Mouse (Mus musculus) liver, embryonic 14.5 days (tissue): ENCODE data around the gene Bmp7. TPM values are rescaled to one million over a fixed set of nuclear protein-coding genes. Genes with fewer than 3 reads are reported as not detected.
A peak's percentile ranks its signal among the peaks of the same experiment; 100 is the strongest.

Experiments
- ATAC-seq: fragments of 200-750 bp; cut with Nextera tagmentation; 2 replicates; pipeline ENCODE4 v1.8.0; 2017; ENCODE audit warnings: moderate number of reproducible peaks, mild to moderate bottlenecking, moderate library complexity; ENCODE audit not compliant: insufficient read depth
- DNase-seq, 3 experiments: peaks; one replicate each; pipeline ENCODE4 v3.0.0-alpha.2; 2012 to 2013; ENCODE audit warnings: low read depth in 3 of 3, low spot score in 3 of 3
- H3K27ac ChIP-seq: fragments of 300-500 bp; sonication (generic); 2 replicates; pipeline ENCODE4 v1.5.1; 2014; ENCODE audit warnings: moderate library complexity, mild to moderate bottlenecking, control low read depth, inconsistent platforms
- H3K27me3 ChIP-seq: fragments of 300-500 bp; sonication (generic); 2 replicates; pipeline ENCODE4 v1.6.1; 2014; ENCODE audit warnings: mild to moderate bottlenecking, low read length, moderate library complexity; ENCODE audit not compliant: control insufficient read depth, insufficient read depth
- H3K36me3 ChIP-seq: fragments of 300-500 bp; sonication (generic); replicated peaks from 2 replicates; pipeline ENCODE4 v1.6.1; 2014; ENCODE audit warnings: low read depth; ENCODE audit not compliant: control insufficient read depth, insufficient read depth
- H3K4me1 ChIP-seq, 2 experiments: fragments of 200-500 bp in 1 of 2; fragments of 300-500 bp in 1 of 2; sonication (generic) in 1 of 2; replicated peaks; 2 replicates each; pipeline ENCODE4 v1.6.1; 2012 to 2014; ENCODE audit warnings: antibody characterized with exemption in 1 of 2, inconsistent platforms in 1 of 2, low read length in 1 of 2; ENCODE audit not compliant: control insufficient read depth in 2 of 2, insufficient read depth in 2 of 2
- H3K4me2 ChIP-seq: fragments of 300-500 bp; sonication (generic); 2 replicates; pipeline ENCODE4 v1.6.1; 2014; ENCODE audit warnings: low read depth, mild to moderate bottlenecking, control low read depth, moderate library complexity
- H3K4me3 ChIP-seq, 2 experiments: fragments of 200-500 bp in 1 of 2; fragments of 300-500 bp in 1 of 2; sonication (generic) in 1 of 2; 2 replicates each; pipeline ENCODE4 v1.5.1; 2012 to 2014; ENCODE audit warnings: low read depth in 2 of 2, low read length in 2 of 2, mild to moderate bottlenecking in 2 of 2, control low read depth in 1 of 2, inconsistent platforms in 1 of 2, moderate library complexity in 1 of 2; ENCODE audit not compliant: insufficient read depth in 1 of 2
- H3K9ac ChIP-seq: fragments of 300-500 bp; sonication (generic); replicated peaks from 2 replicates; pipeline ENCODE4 v1.6.1; 2014; ENCODE audit warnings: mild to moderate bottlenecking, control low read depth, moderate library complexity
- H3K9me3 ChIP-seq: fragments of 300-500 bp; sonication (generic); 2 replicates; pipeline ENCODE4 v1.6.1; 2016; ENCODE audit warnings: low read length, mixed read lengths; ENCODE audit not compliant: control insufficient read depth
- CTCF ChIP-seq: IDR thresholded peaks from 2 replicates; pipeline ENCODE4 v1.5.1; 2016; ENCODE audit warnings: antibody characterized with exemption, low read depth, control low read depth
- EP300 ChIP-seq: IDR thresholded peaks from 2 replicates; pipeline ENCODE4 v1.6.1; 2016; ENCODE audit warnings: antibody characterized with exemption, low read depth
- WGBS: fragments of 180-500 bp; shearing (Covaris S2); extraction: QIAGEN DNeasy Blood & Tissue Kit; methylation state at CpG from one replicate; pipeline ENCODE4 v1.1.7; 2014; ENCODE audit not compliant: insufficient replicate concordance; 5-methylcytosine and 5-hydroxymethylcytosine counted together
- polyA plus RNA-seq, 2 experiments: library from polyadenylated mRNA; depleted of rRNA in 1 of 2; stranded (reverse) in 1 of 2; unstranded in 1 of 2; fragments of >200 nt; fragmentation: Nextera tagmentation in 1 of 2; extraction: Ambion mirVana in 1 of 2; gene quantifications; 2 replicates each; pipeline versions ENCODE4 v1.2.1 to v1.2.3; 2012 to 2014

Bmp7 gene
- polyA plus RNA-seq, 2 experiments = 1.7 to 1.8 TPM

DNA sequence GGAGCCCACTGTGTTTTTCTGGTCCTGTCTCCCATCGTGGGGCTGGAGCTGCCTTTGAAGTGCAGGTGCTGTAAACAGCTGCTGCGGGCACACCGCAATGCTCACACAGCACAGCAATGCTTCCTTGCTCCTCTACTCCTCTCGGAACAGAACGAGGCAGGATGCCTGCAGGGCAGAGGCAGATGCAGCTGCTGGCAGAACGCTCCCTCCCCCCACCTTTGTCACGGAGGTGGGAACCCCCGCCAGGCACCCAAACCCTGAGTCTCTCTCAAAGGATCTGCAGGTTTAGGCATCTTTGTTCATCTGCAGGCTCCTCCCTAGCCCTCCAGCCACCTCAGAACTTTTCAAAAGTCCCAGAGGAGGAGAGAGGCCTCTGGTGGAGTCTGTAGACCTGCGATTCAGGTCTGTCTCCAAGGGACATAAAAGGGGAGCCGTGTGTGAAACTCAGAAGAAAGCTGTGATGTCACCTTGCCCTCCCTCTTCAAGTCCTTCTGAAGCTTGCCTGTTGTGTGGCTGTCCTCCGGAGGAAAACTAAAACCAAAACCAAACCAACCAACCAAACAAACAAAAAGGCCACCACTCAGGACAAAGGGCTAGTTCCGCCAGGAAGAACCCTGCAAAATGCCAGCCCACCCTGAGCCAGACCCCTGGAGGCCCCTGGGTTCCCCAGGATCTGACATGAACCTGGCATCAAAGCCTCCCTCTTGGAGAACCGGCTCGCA lies 37.4 kb upstream of the Bmp7 start, which contains the start of gene Spo11:
TSS of gene Spo11 (plus strand) at position 292 of the 722 bp plus-strand sequence.
- TF ChIP-seq EP300 (no peak), CTCF (no peak)
- Histone ChIP-seq H3K4me3 (no peak within 1 kb of the TSS), H3K27me3 (no peaks in the 10 kb centered on the region), H3K27ac (no peak within 1 kb of the TSS), H3K36me3 (no peaks in the 10 kb centered on the region), H3K9me3 (no peaks in the 10 kb centered on the region), H3K4me2 (peak within 1 kb of the TSS; percentile 23; the same call in 1 of the 2 replicates), H3K9ac (no peak within 1 kb of the TSS), H3K4me1 (0 out of 4 replicates have a peak, but pooled peaks cover 0 to 2% of the 10 kb centered on the region in 2 experiments)
- no peak for DNase-seq
- ATAC-seq = no peak
- WGBS = 10% methylated on average over 14 of the region's 14 CpGs

DNA sequence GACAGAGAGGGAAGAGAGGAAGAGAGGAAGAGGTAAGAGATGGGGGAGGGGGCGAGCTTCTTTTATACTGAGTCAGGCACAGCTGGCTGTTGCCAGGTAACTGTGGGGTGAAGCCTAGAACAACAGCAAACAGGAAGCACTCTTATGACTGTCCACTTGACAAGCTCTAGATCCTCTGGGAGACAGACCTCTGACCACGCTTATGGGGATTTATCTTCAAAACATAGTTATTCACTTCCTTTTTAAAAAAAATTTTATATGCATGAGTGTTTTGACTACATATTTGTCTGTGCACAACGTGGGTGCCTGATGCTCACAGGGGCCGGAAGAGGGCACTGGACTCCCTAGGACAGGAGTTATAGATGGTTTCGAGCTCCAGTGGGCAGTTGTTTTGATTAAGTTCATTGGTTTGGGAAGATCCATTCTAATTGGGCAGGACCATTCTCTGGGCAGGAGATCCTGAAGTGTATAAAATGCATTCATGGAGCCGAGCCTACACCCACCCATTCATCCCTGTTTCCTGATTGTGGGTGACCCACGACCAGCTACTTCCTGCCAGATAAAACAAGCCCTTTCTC lies 36.6 kb upstream of the Bmp7 start:
- Histone ChIP-seq H3K4me3 (no peak overlapping the region), H3K27ac (no peak overlapping the region), H3K4me1 (0 out of 4 replicates have a peak, but pooled peaks cover 0 to 2% of the 10 kb centered on the region in 2 experiments), H3K36me3 (no peaks in the 10 kb centered on the region), H3K27me3 (no peaks in the 10 kb centered on the region), H3K4me2 (peak overlapping the region; percentile 23; the same call in 1 of the 2 replicates), H3K9ac (no peak overlapping the region), H3K9me3 (no peaks in the 10 kb centered on the region)
- ATAC-seq (no peak), DNase-seq (no peak)
- 12% methylated on average over 7 of the region's 7 CpGs for WGBS
- TF ChIP-seq CTCF (no peak), EP300 (no peak)

DNA sequence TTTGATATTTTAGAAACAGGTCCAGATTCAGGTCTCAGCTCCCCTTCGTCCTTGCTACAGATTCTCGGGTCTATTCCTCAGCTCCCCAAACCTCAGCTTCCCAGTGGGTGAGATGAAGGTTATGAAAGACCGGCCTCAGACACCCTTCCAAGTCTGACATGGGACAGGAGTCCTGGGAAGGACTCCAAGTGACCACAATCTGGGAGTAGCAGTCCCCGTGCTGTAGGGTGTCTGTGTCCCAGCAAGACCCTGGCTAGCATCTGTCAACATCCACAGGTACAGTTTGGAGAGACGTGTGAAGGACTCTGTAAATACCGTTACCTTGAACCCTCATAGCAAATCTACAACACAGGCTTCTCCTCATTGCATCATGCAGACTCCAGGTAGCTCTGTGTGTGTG lies 35.0 kb upstream of the Bmp7 start:
- Histone ChIP-seq H3K36me3 (no peaks in the 10 kb centered on the region), H3K27me3 (no peaks in the 10 kb centered on the region), H3K9me3 (no peaks in the 10 kb centered on the region), H3K27ac (no peak overlapping the region), H3K4me1 (0 out of 4 replicates have a peak, but pooled peaks cover 0 to 2% of the 10 kb centered on the region in 2 experiments), H3K4me3 (no peak overlapping the region), H3K9ac (no peak overlapping the region), H3K4me2 (no peak overlapping the region)
- WGBS = 63% methylated on average over 6 of the region's 6 CpGs
- DNase-seq (no peak), ATAC-seq (no peak)
- TF ChIP-seq CTCF (no peak), EP300 (no peak)

DNA sequence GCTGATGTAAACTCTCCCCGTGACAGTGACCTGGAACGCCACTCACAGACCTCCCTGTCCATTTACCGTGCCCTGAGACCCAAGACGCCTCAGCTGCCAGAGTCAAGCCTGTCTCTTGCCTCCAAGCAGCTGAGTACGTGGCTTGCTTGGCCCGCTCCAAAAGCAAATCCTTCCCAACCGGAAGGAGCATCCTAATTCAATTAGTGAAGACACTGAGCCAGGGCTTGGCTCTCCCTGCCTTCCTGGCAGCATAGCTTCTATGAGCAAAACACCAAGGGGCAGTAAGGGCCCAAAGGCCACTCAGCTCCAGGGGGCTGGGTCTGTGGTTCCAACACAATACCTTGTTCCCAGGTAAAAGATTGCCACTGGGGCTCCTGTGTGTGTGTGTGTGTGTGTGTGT lies 34.6 kb upstream of the Bmp7 start:
- 59% methylated on average over 7 of the region's 7 CpGs for WGBS

DNA sequence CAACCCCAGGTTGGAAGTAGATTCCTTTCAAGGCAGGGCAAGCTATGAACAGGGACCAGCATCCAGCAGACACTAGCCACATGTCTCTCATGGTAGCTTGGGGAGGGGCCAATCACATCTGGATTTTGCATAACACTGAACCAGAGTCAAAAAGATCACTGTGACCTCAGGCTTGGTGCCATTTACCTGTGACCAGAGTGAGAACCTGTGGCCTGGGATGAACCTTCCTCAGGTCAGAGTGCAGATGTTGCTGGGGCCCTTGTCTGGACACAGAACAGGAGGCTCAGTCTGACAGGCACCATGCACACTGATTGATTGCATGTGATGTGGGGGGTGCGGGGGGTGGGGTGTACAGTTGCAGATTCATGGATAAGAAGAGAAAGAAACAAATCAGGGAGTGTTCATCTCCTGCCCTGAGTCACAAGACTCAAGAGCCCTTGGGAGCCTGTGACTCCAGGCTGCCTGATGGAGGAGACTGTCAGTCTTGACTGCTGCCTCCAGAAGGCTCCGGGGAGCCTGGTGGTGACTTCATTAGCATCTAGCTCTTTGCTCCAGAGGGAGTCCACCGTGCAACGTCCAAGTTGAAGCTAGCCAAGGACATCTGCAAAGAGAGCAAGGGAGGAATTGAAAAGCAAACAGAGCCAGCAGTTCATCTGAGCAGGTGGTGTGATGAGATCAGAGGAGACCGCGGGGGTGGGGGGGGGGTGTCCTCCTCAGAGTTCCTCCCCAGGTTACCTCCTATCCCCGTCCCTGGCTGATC lies 33.9 kb upstream of the Bmp7 start:
- no peak overlapping the region for H3K9ac ChIP-seq
- 25% methylated on average over 7 of the region's 7 CpGs for WGBS
- ATAC-seq (no peak), DNase-seq (no peak)
- H3K4me1 ChIP-seq = 0 out of 4 replicates have a peak, but pooled peaks cover 0 to 2% of the 10 kb centered on the region in 2 experiments
- H3K27ac ChIP-seq = no peak overlapping the region
- H3K36me3 ChIP-seq = no peaks in the 10 kb centered on the region
- H3K27me3 ChIP-seq = no peaks in the 10 kb centered on the region
- no peak overlapping the region for H3K4me3 ChIP-seq
- no peak for TF ChIP-seq CTCF
- TF ChIP-seq EP300 = no peak
- no peaks in the 10 kb centered on the region for H3K9me3 ChIP-seq
- no peak overlapping the region for H3K4me2 ChIP-seq

More for the DNA sequence above, 34.6 kb upstream of the Bmp7 start:
- Histone ChIP-seq H3K4me2 (no peak overlapping the region), H3K9ac (no peak overlapping the region), H3K4me1 (0 out of 4 replicates have a peak, but pooled peaks cover 0 to 2% of the 10 kb centered on the region in 2 experiments), H3K27me3 (no peaks in the 10 kb centered on the region), H3K4me3 (no peak overlapping the region), H3K27ac (no peak overlapping the region), H3K36me3 (no peaks in the 10 kb centered on the region), H3K9me3 (no peaks in the 10 kb centered on the region)
- no peak for ATAC-seq
- TF ChIP-seq EP300 (no peak), CTCF (no peak)
- DNase-seq = no peak
